Mouse (Mus musculus) left cerebral cortex, postnatal 25 days (tissue): ENCODE results near the gene Atg4b. TPM values are rescaled to one million over a fixed set of nuclear protein-coding genes. Genes with fewer than 3 reads are reported as not detected.
"Not testable (repeated sequence)": the region's sequence is repeated elsewhere in the genome, so short reads cannot be mapped to it uniquely, and the experiment has no call there.

Experiments
- DNase-seq, 2 experiments: peaks; one replicate each; pipeline ENCODE4 v3.0.0; 2022; ENCODE audit warnings: low spot score in 2 of 2, mixed read lengths in 1 of 2
- intact Hi-C: fragments of 180-260 bp; cut with DNase I; formaldehyde crosslinking; loops from one replicate; pipeline ENCODE4 v1.15.1; 2025
- total RNA-seq, 2 experiments: library from RNA; stranded (reverse); gene quantifications; 2 replicates each; pipeline ENCODE4 v1.2.3; 2021

Atg4b gene
- total RNA-seq, 2 experiments from 2014 or later, result 73.6 to 79.9 TPM

GRCm38 (mm10) chr1:93754573-93755290 is 3.4 kb downstream of the Atg4b start, which contains the start of gene Thap4:
Gene Thap4, minus strand, starts transcription at chr1:93754864.
- peak; percentile 95 to 97 for DNase-seq
- intact Hi-C loops, result loop anchor here (1.0 kb wide), 2 partner anchors 49 to 119 kb away; partner anchors contain the start of gene Ing5

GRCm38 (mm10) chr1:93755291-93755610 is 4.0 kb downstream of the Atg4b start:
- intact Hi-C loops, result no loop called here

GRCm38 (mm10) chr1:93755618-93756017 is 4.3 kb downstream of the Atg4b start:
- intact Hi-C loops, result no loop called here
- no peak for DNase-seq

More at GRCm38 (mm10) chr1:93755291-93755610, 4.0 kb downstream of the Atg4b start:
- DNase-seq, result no peak

GRCm38 (mm10) chr1:93756154-93756553 is 4.9 kb downstream of the Atg4b start:
- intact Hi-C loops, result no loop called here
- DNase-seq, result no peak

- intact Hi-C loops, result no loop called here
- no peak for DNase-seq
Observed at GRCm38 (mm10) chr1:93760076-93760475, 8.8 kb downstream of the Atg4b start.

- intact Hi-C loops, DNase-seq: not testable (repeated sequence)
Observed at GRCm38 (mm10) chr1:93763531-93763930, 12.2 kb downstream of the Atg4b start.

- peak in 1 of 2 experiments; percentile 58 for DNase-seq
- intact Hi-C loops, result no loop called here
Observed at GRCm38 (mm10) chr1:93764871-93765591, 13.7 kb downstream of the Atg4b start.

GRCm38 (mm10) chr1:93767600-93767999 is 16.3 kb downstream of the Atg4b start:
- intact Hi-C loops, result no loop called here
- no peak for DNase-seq

GRCm38 (mm10) chr1:93769901-93770300 is 18.6 kb downstream of the Atg4b start:
- DNase-seq, result no peak
- intact Hi-C loops, result no loop called here

GRCm38 (mm10) chr1:93776686-93777085 is 25.4 kb downstream of the Atg4b start:
- DNase-seq, result no peak
- intact Hi-C loops, result no loop called here

- intact Hi-C loops, result no loop called here
- no peak for DNase-seq
Observed at GRCm38 (mm10) chr1:93786912-93787311, 35.6 kb downstream of the Atg4b start.

GRCm38 (mm10) chr1:93794526-93794925 is 43.2 kb downstream of the Atg4b start:
- no peak for DNase-seq
- intact Hi-C loops, result no loop called here

GRCm38 (mm10) chr1:93795886-93796285 is 44.6 kb downstream of the Atg4b start:
- no peak for DNase-seq
- intact Hi-C loops, result no loop called here

- intact Hi-C loops, result no loop called here
Observed at GRCm38 (mm10) chr1:93800670-93801503, 49.6 kb downstream of the Atg4b start.

GRCm38 (mm10) chr1:93801741-93802238 is 50.5 kb downstream of the Atg4b start, which contains the start of gene Dtymk:
Gene Dtymk, minus strand, starts transcription at chr1:93801934.
- intact Hi-C loops, result loop anchor here (1.0 to 2.0 kb wide), 2 partner anchors 24 to 167 kb away; no protein-coding TSS in a partner anchor
- DNase-seq, result peak; percentile 92 to 96

More at GRCm38 (mm10) chr1:93800670-93801503, 49.6 kb downstream of the Atg4b start:
- DNase-seq, result no peak

- intact Hi-C loops, result loop anchor here (1.0 to 2.0 kb wide), 3 partner anchors 23 to 168 kb away; partner anchors contain the start of gene Thap4
- DNase-seq, result no peak
Observed at GRCm38 (mm10) chr1:93802771-93803170, 51.5 kb downstream of the Atg4b start.

GRCm38 (mm10) chr1:93803556-93804507 is 52.5 kb downstream of the Atg4b start, which contains the start of gene Ing5:
Gene Ing5, plus strand, starts transcription at chr1:93803965.
- intact Hi-C loops, result loop anchor here (1.0 to 2.0 kb wide), 2 partner anchors 50 to 169 kb away; partner anchors contain the start of gene Thap4
- peak; percentile 99 for DNase-seq

- intact Hi-C loops, result no loop called here
- no peak for DNase-seq
Observed at GRCm38 (mm10) chr1:93804818-93805217, 53.5 kb downstream of the Atg4b start.
